Mouse (Mus musculus): Measurements from ENCODE around the gene Rbm8a.
"Not testable (repeated sequence)": the region's sequence is repeated elsewhere in the genome, so short reads cannot be mapped to it uniquely, and the experiment has no call there.

GRCm38 (mm10) chr3:96606007-96606406, 23.7 kb upstream of the Rbm8a start:
- TF ChIP-seq EP300 (IDR thresholded peaks at IDR 0.05; ENCODE audit: insufficient read depth, low read depth, low read length); CTCF (IDR thresholded peaks at IDR 0.05): not testable (repeated sequence)

Measured in heart, adult 2 months (tissue).